Mouse (Mus musculus) frontal cortex, adult (tissue): ENCODE results near the gene Gp5.

Source experiments
- ATAC-seq: cut with Nextera tagmentation; 2 replicates; pipeline ENCODE4 v1.9.2; 2017; ENCODE audit warnings: mild to moderate bottlenecking, moderate library complexity, mixed read lengths; ENCODE audit not compliant: low TSS enrichment

Gp5 gene

GRCm38 (mm10) chr16:30280676-30281297 is 29.8 kb downstream of the Gp5 start:
- no peak for ATAC-seq

GRCm38 (mm10) chr16:30278406-30278805 is 32.2 kb downstream of the Gp5 start:
- no peak for ATAC-seq

GRCm38 (mm10) chr16:30275558-30276340 is 34.8 kb downstream of the Gp5 start:
- no peak for ATAC-seq

- ATAC-seq = peak; percentile 75
Observed at GRCm38 (mm10) chr16:30273065-30273464, 37.5 kb downstream of the Gp5 start.

- ATAC-seq = peak; percentile 74
Observed at GRCm38 (mm10) chr16:30271941-30272595, 38.5 kb downstream of the Gp5 start.

- ATAC-seq = no peak
Observed at GRCm38 (mm10) chr16:30271223-30271761, 39.3 kb downstream of the Gp5 start.

DNA sequence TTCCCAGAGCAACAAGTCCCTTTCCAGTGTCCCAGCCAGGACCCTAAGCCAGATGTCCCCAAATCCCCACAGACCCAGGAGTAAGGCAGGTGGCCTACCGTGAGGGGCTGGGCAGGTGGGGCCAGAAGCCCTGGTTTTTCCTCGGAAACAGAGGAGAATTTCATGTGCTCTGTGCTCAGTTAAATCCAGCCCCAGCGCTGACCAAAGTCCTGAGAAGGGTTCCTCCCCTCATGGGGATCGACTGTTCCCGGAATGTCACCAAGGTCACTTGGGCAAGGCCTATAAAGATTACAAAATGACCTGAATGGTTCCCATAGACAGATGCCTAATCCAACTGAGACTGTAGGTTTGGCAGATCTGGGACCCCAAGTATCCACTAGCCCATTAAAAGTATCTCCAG is 43.2 kb downstream of the Gp5 start, which contains the start of gene Cpn2:
TSS of gene Cpn2 (minus strand) at position 141 of the 400 bp plus-strand sequence.
- ATAC-seq = no peak

DNA sequence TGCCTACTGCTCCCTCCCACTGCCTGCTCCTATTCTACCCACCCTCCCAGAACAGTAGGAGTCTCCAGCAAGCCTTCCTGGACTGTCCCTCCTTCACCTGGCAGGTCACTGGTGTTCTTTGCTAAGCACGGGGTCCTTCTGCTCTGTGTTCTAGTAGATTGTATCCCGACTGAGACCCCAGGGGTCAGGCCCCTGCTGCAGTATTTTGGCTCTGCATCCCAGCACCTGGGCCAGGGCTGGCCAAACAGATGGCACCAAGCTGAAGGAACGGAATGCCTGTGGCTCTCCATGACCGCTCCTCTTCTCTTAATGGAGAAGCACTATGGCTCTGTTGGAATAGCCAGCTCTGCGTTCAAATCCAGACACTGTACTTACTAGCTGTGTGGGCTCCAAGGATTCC is 44.0 kb downstream of the Gp5 start:
- no peak for ATAC-seq

- ATAC-seq = no peak
Observed at GRCm38 (mm10) chr16:30265611-30266010, 45.0 kb downstream of the Gp5 start.

DNA sequence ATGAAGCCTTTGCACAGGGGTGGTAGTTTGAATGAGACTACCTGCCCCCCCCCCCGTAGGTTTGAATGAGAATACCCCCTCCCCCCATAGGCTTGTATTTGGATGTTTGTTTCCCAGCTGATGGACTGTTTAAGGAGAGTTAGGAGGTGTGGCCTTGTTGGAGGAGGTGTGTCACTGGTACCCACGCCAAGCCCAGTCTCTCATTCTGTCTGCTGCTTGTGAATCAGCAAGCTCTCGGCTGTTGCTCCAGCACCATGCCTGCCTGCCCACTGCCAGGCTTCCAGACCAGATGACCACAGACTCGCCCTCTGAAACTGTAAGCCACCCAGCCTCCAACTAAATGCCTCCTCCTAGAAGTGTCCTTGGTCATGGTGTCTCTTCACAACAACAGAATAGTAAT is 47.4 kb downstream of the Gp5 start:
- ATAC-seq = no peak

- peak; percentile 73 for ATAC-seq
Observed at GRCm38 (mm10) chr16:30262664-30263063, 47.9 kb downstream of the Gp5 start.

GRCm38 (mm10) chr16:30262157-30262556 is 48.4 kb downstream of the Gp5 start:
- ATAC-seq = no peak

DNA sequence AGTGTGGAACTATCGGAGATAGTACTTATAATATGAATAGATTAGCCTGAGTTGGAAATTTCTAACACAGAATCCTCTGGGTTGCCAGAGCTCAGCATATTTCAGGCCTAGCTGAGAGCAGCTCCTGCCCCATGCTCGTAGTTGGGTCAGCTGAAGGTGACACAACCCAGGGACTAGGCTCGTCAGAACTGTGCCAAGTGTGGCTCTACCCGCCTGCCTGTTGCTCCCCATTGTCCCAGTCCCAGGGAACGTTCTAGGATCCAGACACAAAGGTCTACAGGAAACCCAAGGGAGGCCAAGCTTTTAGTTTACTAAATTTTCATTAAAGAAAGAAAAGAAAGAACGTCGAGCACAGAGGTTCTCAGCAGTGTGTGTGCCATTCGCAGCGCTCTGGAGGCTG is 49.2 kb downstream of the Gp5 start:
- ATAC-seq = no peak

- no peak for ATAC-seq
Observed at GRCm38 (mm10) chr16:30260012-30260635, 50.5 kb downstream of the Gp5 start.

GRCm38 (mm10) chr16:30259444-30259843 is 51.1 kb downstream of the Gp5 start:
- ATAC-seq = no peak

DNA sequence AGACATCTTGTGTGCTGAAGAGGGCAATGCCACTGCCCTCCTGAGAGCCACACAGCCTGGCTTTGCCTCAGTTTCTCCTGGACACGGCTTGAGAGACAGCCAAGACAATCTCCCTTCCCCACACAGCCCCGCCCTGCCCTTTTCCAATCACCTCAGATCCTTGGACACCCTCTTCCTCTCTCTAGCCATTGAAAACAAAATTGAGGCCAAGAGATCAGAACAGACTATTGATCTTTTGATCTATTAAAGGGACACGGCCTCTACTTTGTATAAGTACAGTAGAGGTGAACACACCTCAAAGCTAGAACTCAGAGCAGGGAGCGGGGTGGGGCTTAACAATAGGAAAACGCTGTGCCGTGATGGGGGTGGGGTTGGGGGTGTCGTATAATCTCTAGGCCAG is 52.1 kb downstream of the Gp5 start:
- no peak for ATAC-seq

- no peak for ATAC-seq
Observed at GRCm38 (mm10) chr16:30257718-30258117, 52.9 kb downstream of the Gp5 start.
